Mouse (Mus musculus) C2C12 (cell line): ENCODE data around the gene Igf2bp1. TPM values are rescaled to one million over a fixed set of nuclear protein-coding genes. Genes with fewer than 3 reads are reported as not detected.
"Not testable (repeated sequence)": the region's sequence is repeated elsewhere in the genome, so short reads cannot be mapped to it uniquely, and the experiment has no call there.

ENCODE experiments used
- H3K27me3 ChIP-seq: one replicate; pipeline ENCODE4 v1.6.1; 2011; ENCODE audit not compliant: control insufficient read depth, insufficient read depth, insufficient read length
- H3K36me3 ChIP-seq: one replicate; pipeline ENCODE4 v1.6.1; 2011; ENCODE audit not compliant: control insufficient read depth, insufficient read depth
- H3K4me3 ChIP-seq: one replicate; pipeline ENCODE4 v1.5.1; 2011; ENCODE audit warnings: mild to moderate bottlenecking, control low read depth; ENCODE audit not compliant: poor library complexity, insufficient read depth, severe bottlenecking
- H3K79me2 ChIP-seq: one replicate; pipeline ENCODE4 v1.6.1; 2011; ENCODE audit not compliant: control insufficient read depth, insufficient read depth
- H3K79me3 ChIP-seq: one replicate; pipeline ENCODE4 v1.6.1; 2011; ENCODE audit warnings: low read depth, control low read depth
- H3ac ChIP-seq: one replicate; pipeline ENCODE3; 2011; ENCODE audit warnings: low read depth; ENCODE audit not compliant: control insufficient read depth, insufficient read length
- CEBPB ChIP-seq: IDR thresholded peaks from one replicate; pipeline ENCODE4 v1.6.1; 2011; ENCODE audit warnings: low read depth, mild to moderate bottlenecking, control low read depth, moderate library complexity
- CTCF ChIP-seq: IDR thresholded peaks from one replicate; pipeline ENCODE4 v1.5.1; 2011; ENCODE audit not compliant: control insufficient read depth, insufficient read depth, insufficient read length
- FOSL1 ChIP-seq: IDR thresholded peaks from one replicate; pipeline ENCODE4 v1.8.0; 2011; ENCODE audit warnings: mild to moderate bottlenecking, low read length; ENCODE audit not compliant: poor library complexity, insufficient read depth, severe bottlenecking
- MAX ChIP-seq: IDR thresholded peaks from one replicate; pipeline ENCODE4 v1.6.1; 2011; ENCODE audit warnings: mild to moderate bottlenecking, control low read depth
- MYOD1 ChIP-seq: IDR thresholded peaks from one replicate; pipeline ENCODE4 v1.6.1; 2011; ENCODE audit warnings: low read depth; ENCODE audit not compliant: control insufficient read depth, insufficient read length
- MYOG ChIP-seq: IDR thresholded peaks from one replicate; pipeline ENCODE4 v1.6.1; 2011; ENCODE audit not compliant: control insufficient read depth, insufficient read length; ENCODE audit errors: extremely low read depth
- USF1 ChIP-seq: IDR thresholded peaks from one replicate; pipeline ENCODE4 v1.6.1; 2011; ENCODE audit warnings: low read depth, mild to moderate bottlenecking, control low read depth, moderate library complexity
- polyA plus RNA-seq: library from polyadenylated mRNA; unstranded; fragments of >200 nt; fragmentation: generic; extraction: Trizol; gene quantifications from one replicate; pipeline ENCODE4 v1.2.1, GENCODE M21; 2012; ENCODE audit warnings: missing spikeins

The Igf2bp1 gene
- polyA plus RNA-seq, 1 experiment = 0.74 TPM

GRCm38 (mm10) chr11:95945838-95946472, 59.8 kb downstream of the Igf2bp1 start:
- Histone ChIP-seq H3K79me2 (no peaks in the 10 kb centered on the region), H3K36me3 (no peaks in the 10 kb centered on the region), H3K27me3 (peaks cover 25% of the 10 kb centered on the region), H3ac (no peak overlapping the region), H3K79me3 (no peaks in the 10 kb centered on the region), H3K4me3 (no peak overlapping the region)
- TF ChIP-seq USF1 (no peak), MYOG (no peak), CEBPB (no peak), MAX (no peak), MYOD1 (no peak), CTCF (no peak), FOSL1 (no peak)

GRCm38 (mm10) chr11:95939828-95940507, 65.8 kb downstream of the Igf2bp1 start:
- no peak overlapping the region for H3K4me3 ChIP-seq
- H3K79me2 ChIP-seq = no peaks in the 10 kb centered on the region
- H3ac ChIP-seq = no peak overlapping the region
- no peak for TF ChIP-seq MYOG
- TF ChIP-seq CTCF = no peak
- no peak for TF ChIP-seq MAX
- no peak for TF ChIP-seq MYOD1
- no peak for TF ChIP-seq FOSL1
- peaks cover 11% of the 10 kb centered on the region for H3K27me3 ChIP-seq
- no peaks in the 10 kb centered on the region for H3K36me3 ChIP-seq
- H3K79me3 ChIP-seq = no peaks in the 10 kb centered on the region

GRCm38 (mm10) chr11:95936409-95936808, 69.3 kb downstream of the Igf2bp1 start:
- H3K27me3 ChIP-seq = peaks cover 9% of the 10 kb centered on the region
- no peak overlapping the region for H3ac ChIP-seq
- no peak overlapping the region for H3K4me3 ChIP-seq
- TF ChIP-seq FOSL1 (no peak), CTCF (no peak), USF1 (no peak), MYOG (no peak), MAX (no peak)
- H3K79me3 ChIP-seq = no peaks in the 10 kb centered on the region
- no peaks in the 10 kb centered on the region for H3K79me2 ChIP-seq
- no peaks in the 10 kb centered on the region for H3K36me3 ChIP-seq

GRCm38 (mm10) chr11:95932168-95932567, 73.6 kb downstream of the Igf2bp1 start:
- H3K27me3 ChIP-seq, H3K36me3 ChIP-seq, H3ac ChIP-seq, H3K4me3 ChIP-seq, H3K79me2 ChIP-seq, H3K79me3 ChIP-seq: not testable (repeated sequence)

- H3K27me3 ChIP-seq = no peaks in the 10 kb centered on the region
- TF ChIP-seq CTCF (no peak), CEBPB (no peak), MYOG (no peak), USF1 (no peak), MYOD1 (no peak)
- H3K79me2 ChIP-seq = no peaks in the 10 kb centered on the region
Observed at GRCm38 (mm10) chr11:95926398-95926797, 79.3 kb downstream of the Igf2bp1 start.

GRCm38 (mm10) chr11:95925976-95926375, 79.8 kb downstream of the Igf2bp1 start:
- Histone ChIP-seq H3K79me3 (no peaks in the 10 kb centered on the region), H3K27me3 (no peaks in the 10 kb centered on the region), H3K36me3 (no peaks in the 10 kb centered on the region), H3ac (no peak overlapping the region), H3K79me2 (no peaks in the 10 kb centered on the region), H3K4me3 (no peak overlapping the region)
- TF ChIP-seq MYOD1 = no peak
- no peak for TF ChIP-seq FOSL1
- no peak for TF ChIP-seq MYOG
- TF ChIP-seq CEBPB = no peak
- TF ChIP-seq CTCF = no peak
- TF ChIP-seq MAX = no peak
- no peak for TF ChIP-seq USF1

More at GRCm38 (mm10) chr11:95926398-95926797, 79.3 kb downstream of the Igf2bp1 start:
- Histone ChIP-seq H3K4me3 (no peak overlapping the region), H3ac (no peak overlapping the region), H3K36me3 (no peaks in the 10 kb centered on the region), H3K79me3 (no peaks in the 10 kb centered on the region)
